ENCODE assay signal across 8 mouse cellular contexts in the genomic region with DNA sequence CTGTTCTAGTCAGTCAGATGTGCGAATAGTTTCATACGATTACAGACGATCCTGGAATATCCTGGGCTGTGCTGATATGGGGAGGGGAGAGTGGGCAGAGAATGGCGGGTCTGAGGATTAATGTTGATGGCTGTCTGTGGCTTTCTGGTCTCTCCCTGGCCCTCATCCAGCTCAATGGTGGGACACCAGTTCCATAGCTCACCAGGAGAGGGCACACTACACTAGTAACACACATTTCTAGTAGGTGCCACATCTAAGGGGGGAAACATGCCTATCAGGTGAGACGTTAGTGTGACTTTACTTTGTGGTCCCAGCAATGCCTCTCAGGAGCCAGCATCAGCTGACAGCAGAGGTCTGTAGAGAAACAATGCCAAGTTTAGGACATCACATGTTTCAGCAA.
A peak's percentile ranks its signal among the peaks of the same experiment; 100 is the strongest.
DNase-seq lines count a peak whose midpoint lies in the region; TF ChIP-seq lines count a peak whose summit lies in the region.

No protein-coding gene starts in this region.

- H3K27ac ChIP-seq in heart, adult 2 months = no peak overlapping the region

- no peaks in the 10 kb centered on the region for H3K36me3 ChIP-seq in heart, adult 2 months (ENCODE audit: control insufficient read depth, insufficient read depth, low read length)
- H3K36me3 ChIP-seq in splenic B cell, adult 2 months (ENCODE audit: control insufficient read depth, insufficient read depth, low read length, poor library complexity, severe bottlenecking) = no peaks in the 10 kb centered on the region

- no peak for TF ChIP-seq EP300 in heart, adult 2 months (IDR thresholded peaks at IDR 0.05; ENCODE audit: insufficient read depth, low read depth, low read length)

- no peaks in the 10 kb centered on the region for H3K79me2 ChIP-seq in heart, adult 2 months (replicated peaks; ENCODE audit: control insufficient read depth, insufficient read depth, low read length)

- no peak for DNase-seq in heart, adult 2 months
- no peak for DNase-seq in heart, adult 8-10 months (ENCODE audit: low spot score)
- peak; percentile 16 for DNase-seq in right cerebral cortex, postnatal 14 days
- DNase-seq in right cerebral cortex, postnatal 36 days (ENCODE audit: low spot score in 2 of 2) = no peak
- DNase-seq in adrenal gland, postnatal 25 days = peak; percentile 30
- peak; percentile 11 to 63 for DNase-seq in kidney, postnatal 36 days
- DNase-seq in splenic B cell, adult 2 months (ENCODE audit: low read depth, low spot score) = peak; percentile 2
- no peak for DNase-seq in c-Kit-positive CD71-positive TER-119-positive erythroid progenitor cells, embryonic 14.5 days (ENCODE audit: low spot score)

- H3K4me1 ChIP-seq in heart, adult 2 months (ENCODE audit: control insufficient read depth, insufficient read depth, low read length) = no peaks in the 10 kb centered on the region

- peak; percentile 60 for TF ChIP-seq CTCF in heart, adult 2 months (IDR thresholded peaks at IDR 0.05)

- intact Hi-C loops in heart, adult 2 months (cut with DNase I) = no loop called here

- H3K4me3 ChIP-seq in heart, adult 2 months = no peak overlapping the region

- no peak for TF ChIP-seq POLR2A in heart, adult 2 months (IDR thresholded peaks at IDR 0.05; ENCODE audit: insufficient read depth, low read depth, low read length)

- 46% methylated on average over 5 of the region's 5 CpGs for WGBS in heart, adult 2 months

- H3K9ac ChIP-seq in heart, adult 2 months (ENCODE audit: low read depth, low read length) = no peak overlapping the region

- no peaks in the 10 kb centered on the region for H3K27me3 ChIP-seq in heart, adult 2 months (ENCODE audit: control insufficient read depth, insufficient read depth, low read length)
- no peaks in the 10 kb centered on the region for H3K27me3 ChIP-seq in splenic B cell, adult 2 months (ENCODE audit: control insufficient read depth, insufficient read depth, low read length, poor library complexity, severe bottlenecking)

Comparison
In these comparisons a context has a peak if more than half of its experiments do, and no peak if none do; other contexts are left out.
1. DNase-seq: peak in right cerebral cortex, postnatal 14 days (single experiment), adrenal gland, postnatal 25 days (single experiment), kidney, postnatal 36 days (2 of 2) and splenic B cell, adult 2 months (single experiment); none in heart, adult 2 months (0 of 2), heart, adult 8-10 months (single experiment), right cerebral cortex, postnatal 36 days (0 of 2) and c-Kit-positive CD71-positive TER-119-positive erythroid progenitor cells, embryonic 14.5 days (single experiment).